Mouse (Mus musculus) skeletal muscle tissue, adult 2 months (tissue): ENCODE measurements at regions not wholly inside any gene's neighbourhood (a gene's known extent, or its start where the extent isn't known, plus 50 kb on each side); places are given as distances from the start of the nearest gene placed in this dataset.

Experiments
- DNase-seq: peaks from one replicate; pipeline ENCODE4 v3.0.0-alpha.2; 2012; ENCODE audit warnings: low read depth, low spot score

DNA sequence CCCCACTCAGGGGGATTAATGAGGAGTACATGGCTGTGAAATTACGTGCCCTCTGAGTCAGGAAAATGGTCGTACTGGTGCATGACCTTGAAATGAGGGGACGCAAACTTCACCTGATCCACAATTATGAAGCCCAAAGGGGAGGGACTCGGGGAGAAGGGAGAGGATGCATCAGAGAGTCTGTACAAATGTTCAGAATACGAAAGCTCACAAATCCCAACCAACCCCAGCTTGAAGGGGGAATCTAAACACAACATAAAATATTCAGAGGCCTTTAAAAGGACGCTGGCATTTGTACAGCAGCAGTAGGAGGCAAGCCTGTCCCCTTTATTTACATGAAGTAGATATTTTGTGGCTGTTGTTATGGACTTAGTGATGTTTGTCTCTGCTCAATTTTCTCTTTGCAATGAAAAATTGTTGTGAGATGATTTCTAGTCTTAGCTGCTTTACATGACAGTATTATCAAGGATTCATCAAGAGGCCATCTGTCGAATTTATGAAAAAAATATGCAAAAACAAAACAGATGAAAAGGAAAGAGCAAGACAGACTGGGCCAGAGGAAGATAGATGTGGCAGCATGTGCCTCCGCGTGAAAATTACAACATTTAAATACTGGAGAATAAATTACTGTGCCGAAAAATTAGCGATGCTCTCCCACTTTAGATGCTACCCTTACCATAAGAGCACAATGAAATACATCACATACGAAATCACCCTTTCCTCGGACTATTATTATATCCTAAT lies 695.3 kb downstream of the 1700064H15Rik start:
- no peak for DNase-seq

GRCm38 (mm10) chr3:18934891-18935290 lies 693.6 kb downstream of the 1700064H15Rik start:
- no peak for DNase-seq

DNA sequence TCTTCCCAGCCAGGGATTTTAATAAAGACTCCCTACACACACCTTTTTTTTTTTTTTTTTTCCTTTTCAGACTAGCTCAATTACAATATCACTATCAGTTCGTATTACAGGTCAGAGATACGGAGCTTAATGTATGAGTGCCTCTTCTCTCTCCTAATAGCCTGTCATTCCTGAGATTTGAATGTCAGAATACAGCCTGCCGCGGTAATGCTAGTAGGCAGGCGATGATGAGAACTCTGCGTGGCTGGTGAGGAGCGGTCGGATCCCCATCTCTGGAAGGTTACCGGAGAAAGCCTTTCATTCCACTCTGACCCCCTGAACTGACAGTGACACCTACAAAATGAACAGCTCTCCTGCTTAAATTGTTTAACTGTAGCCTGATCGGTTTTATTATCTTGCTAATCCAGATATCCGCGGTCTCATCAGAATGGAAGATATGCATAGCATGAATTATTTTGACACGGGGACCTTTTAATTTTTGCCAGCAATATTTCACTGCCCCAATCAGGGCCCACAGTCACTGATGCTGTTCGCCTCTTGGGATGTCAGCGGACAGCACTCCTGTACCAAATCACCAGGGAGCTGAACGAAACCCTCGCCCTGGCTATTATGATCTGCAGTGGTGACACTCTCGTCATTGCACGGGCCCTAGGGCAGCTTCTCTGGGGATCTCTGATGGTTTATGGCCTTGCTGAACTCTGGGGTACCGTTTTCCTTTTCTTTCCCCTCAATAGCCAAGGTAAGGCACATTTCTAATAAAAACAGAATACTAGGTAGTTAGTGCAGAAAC lies 690.9 kb downstream of the 1700064H15Rik start:
- DNase-seq = no peak

DNA sequence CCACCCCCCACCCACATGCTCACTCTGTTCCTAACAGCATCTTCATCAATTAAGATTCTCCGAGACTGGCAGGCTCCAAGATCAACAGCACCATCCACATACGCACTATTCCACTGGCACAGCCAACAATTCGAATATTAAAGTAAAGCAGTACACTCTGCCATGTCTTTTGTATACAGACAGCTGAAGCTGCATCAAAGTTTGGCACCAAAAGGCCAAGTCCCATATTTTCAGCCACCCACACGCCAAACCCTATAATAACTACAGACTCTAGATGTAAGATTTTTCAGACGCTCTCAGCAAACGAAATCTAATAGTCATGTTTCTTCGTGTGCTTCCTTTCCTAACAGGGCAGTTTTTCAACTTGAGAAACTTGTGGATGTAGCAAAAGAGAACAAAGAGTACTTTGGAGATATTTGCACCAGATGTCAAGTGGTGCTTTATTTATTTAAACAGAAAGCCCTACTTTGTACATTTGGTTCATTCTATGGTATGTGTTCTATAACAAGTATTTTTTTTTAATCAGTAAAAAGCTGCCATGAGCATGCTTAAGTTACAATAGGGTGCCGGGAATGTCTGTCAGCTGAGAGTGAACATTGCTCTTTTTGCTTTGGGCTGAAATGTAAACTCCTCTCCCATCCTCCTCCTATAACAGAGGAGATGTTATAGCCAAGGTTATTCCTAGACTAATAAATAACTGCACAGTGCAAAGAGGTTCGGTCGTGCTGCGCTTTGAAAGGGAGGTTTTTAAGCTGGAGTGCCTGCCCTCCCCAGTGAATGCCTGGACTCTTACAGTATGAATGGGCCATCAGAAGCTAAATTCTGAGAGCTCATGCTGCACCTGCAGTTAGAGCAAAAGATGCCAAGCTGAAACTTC lies 686.9 kb downstream of the 1700064H15Rik start:
- DNase-seq = no peak

- DNase-seq = no peak
These were observed 668.1 kb downstream of the 1700064H15Rik start for GRCm38 (mm10) chr3:18960341-18960740.

DNA sequence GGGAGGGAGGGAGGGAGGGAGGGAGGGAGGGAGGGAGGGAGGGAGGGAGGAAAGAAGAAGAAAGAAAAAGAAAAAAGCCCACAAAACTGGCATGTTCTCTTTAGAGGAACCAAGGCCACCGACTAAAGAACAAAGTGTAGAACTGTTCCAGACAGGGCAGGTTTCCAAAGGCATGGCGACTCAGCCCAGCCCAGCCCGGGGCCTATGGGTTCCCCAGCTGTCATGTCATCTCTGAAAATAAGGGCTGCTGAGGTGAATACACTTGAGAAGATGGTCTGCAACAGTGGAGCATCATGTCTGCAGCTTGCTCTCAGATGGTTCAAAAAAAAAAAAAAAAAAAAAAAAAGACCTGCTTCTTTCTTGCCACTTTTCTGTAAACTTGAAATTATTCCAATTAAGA lies 639.8 kb downstream of the 1700064H15Rik start:
- no peak for DNase-seq

- peak; percentile 8 for DNase-seq
These were observed 638.8 kb downstream of the 1700064H15Rik start for GRCm38 (mm10) chr3:18989577-18990240.

- no peak for DNase-seq
These were observed 628.3 kb downstream of the 1700064H15Rik start for GRCm38 (mm10) chr3:19000179-19000578.

GRCm38 (mm10) chr3:19002056-19002455 lies 626.4 kb downstream of the 1700064H15Rik start:
- no peak for DNase-seq

DNA sequence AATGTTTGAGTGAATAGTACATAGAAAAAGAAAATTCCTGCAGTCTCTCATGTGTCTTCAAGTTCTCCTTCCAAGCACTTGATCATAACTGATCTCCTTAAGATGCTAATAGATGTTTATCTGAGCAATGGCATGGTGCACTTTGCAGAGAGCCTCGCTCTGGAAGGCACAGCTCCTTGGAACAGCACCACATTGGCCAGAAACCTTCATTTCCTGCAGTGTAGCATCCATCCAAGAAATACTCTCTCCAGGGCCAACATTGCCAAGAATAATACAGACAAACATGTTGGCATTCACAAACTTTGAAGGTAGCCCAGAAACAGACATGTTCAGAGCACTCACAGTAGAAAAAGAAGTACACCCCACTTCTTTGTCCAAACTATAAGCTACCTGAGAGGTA lies 623.7 kb downstream of the 1700064H15Rik start:
- DNase-seq = no peak

- no peak for DNase-seq
These were observed 583.9 kb downstream of the 1700064H15Rik start for GRCm38 (mm10) chr3:19044566-19044965.

GRCm38 (mm10) chr3:19045933-19046332 lies 582.5 kb downstream of the 1700064H15Rik start:
- no peak for DNase-seq

GRCm38 (mm10) chr3:19046610-19047009 lies 581.9 kb downstream of the 1700064H15Rik start:
- no peak for DNase-seq

GRCm38 (mm10) chr3:19055961-19056360 lies 572.5 kb downstream of the 1700064H15Rik start:
- DNase-seq = no peak

GRCm38 (mm10) chr3:19056623-19057022 lies 571.9 kb downstream of the 1700064H15Rik start:
- DNase-seq = no peak

DNA sequence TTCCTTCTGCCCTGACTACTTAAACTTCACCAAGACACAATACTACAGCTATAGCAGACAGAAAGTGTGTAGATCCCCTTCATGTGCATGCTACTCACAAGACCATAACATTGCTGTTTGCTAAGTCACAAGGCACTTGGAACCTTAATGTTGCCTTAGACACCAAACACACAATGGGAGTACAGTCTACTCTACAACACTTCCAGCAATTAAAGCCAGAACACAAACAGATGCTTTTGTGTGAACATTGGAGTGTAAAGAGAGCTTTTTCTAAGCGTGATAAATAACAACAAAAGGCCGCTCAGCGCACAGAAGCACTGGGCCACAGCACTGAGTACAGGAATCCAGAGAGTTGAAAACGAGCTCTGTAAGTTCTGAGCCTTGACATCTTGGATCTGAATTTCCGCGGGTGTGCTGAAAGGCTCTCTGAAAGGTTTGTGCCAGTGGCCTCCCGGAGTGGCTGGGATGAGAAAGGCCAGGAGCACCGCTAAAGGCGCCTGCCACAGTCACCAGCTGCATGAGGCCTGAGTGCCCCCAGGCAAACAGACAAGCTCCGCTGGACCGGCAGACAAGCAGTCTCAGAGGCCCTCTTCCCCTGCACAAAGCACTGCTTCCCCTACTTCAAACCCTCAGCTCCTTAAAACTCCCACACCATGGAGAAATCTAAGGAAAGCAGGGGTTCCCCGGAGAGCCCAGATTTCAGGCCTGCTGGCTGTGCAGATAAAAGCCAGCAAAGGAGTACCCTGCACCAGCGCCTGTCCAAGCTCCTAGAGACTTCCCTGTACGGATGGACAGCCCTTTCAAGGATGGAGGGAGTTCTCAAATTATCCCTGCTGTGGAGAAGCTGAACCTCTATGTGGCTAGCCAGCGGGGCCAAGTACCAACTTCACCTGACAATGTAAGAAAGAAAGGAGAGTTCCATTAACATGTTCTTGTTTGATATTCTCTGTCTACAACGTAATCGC lies 568.3 kb downstream of the 1700064H15Rik start:
- no peak for DNase-seq

GRCm38 (mm10) chr3:19061488-19062248 lies 566.8 kb downstream of the 1700064H15Rik start:
- no peak for DNase-seq

DNA sequence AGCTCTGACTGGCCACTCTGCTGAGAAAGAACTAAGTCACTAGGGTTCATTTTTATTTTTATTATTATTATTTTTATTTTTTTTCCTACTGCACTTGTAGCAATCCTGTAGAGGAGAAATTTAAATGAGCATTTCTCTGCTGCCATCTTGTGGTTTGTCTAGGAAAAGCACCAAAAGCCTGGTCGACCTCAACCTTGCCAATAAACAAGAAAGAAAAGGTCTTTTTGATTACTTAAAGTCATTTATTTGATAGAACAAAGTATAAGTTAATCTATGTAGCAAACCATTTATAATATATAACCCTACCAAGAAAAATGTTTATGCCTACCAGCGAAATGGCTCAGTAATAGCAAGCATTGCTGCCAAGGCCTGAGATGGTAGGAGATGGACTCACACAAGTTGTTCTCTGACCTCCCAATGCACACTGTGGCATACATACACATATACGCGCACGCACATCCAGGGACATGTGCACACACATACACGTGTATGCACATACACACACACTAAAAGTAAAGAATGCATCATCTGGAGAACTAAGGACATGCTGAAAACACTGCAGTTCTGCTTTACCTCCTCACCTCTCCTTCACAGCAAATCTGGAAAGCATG lies 566.1 kb downstream of the 1700064H15Rik start:
- DNase-seq = no peak

DNA sequence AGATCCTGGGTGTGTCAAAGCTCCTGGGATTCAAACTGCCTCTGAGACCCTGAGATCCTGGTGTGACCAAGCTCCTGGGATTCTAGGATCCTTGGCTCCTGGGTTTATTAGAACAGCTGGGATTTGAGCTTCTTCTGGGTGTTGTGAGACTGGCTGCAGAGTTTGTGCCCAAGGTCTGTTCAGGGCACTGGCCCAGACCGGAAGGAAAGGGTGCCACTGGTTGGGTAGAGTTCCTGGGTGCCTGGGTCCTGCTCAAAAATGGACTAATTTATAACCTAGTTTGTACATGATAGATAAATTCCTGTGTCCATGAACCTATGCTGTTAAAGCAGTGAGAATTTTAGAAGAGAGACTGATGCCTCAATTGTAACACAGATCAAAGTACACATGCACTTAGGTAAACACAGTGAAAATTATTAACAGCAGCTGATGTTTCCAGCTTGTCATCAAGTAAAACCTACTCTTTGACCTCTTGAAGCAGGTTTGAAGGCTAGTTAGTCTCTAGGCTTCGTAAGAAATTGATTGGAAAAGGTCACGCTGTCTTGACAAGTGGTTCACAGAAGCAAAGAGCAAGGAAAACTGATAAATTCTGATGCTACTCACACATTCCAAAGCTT lies 561.2 kb downstream of the 1700064H15Rik start:
- no peak for DNase-seq
